Mouse (Mus musculus) heart, adult 2 months (tissue): Measurements from ENCODE around the gene Etfb. TPM values are rescaled to one million over a fixed set of nuclear protein-coding genes. Genes with fewer than 3 reads are reported as not detected.

Experiments used
- DNase-seq, 2 experiments: peaks; one replicate each; pipeline ENCODE4 v3.0.0; 2021
- H3K27ac ChIP-seq: fragments of 200-600 bp; 2 replicates; pipeline ENCODE4 v1.8.1; 2022
- H3K27me3 ChIP-seq: fragments of 200-500 bp; 2 replicates; pipeline ENCODE4 v1.6.1; 2012; ENCODE audit warnings: mild to moderate bottlenecking, low read length, inconsistent platforms, mixed read lengths; ENCODE audit not compliant: control insufficient read depth, insufficient read depth
- H3K36me3 ChIP-seq: fragments of 200-500 bp; 2 replicates; pipeline ENCODE4 v1.6.1; 2012; ENCODE audit warnings: low read length, inconsistent platforms; ENCODE audit not compliant: control insufficient read depth, insufficient read depth
- H3K4me1 ChIP-seq: fragments of 200-500 bp; 2 replicates; pipeline ENCODE4 v1.6.1; 2011; ENCODE audit warnings: low read length; ENCODE audit not compliant: control insufficient read depth, insufficient read depth
- H3K4me3 ChIP-seq: fragments of 200-600 bp; 2 replicates; pipeline ENCODE4 v1.8.1; 2022
- H3K79me2 ChIP-seq: fragments of 200-500 bp; replicated peaks from 2 replicates; pipeline ENCODE4 v1.6.1; 2012; ENCODE audit warnings: mild to moderate bottlenecking, inconsistent platforms, low read length, moderate library complexity, mixed read lengths; ENCODE audit not compliant: control insufficient read depth, insufficient read depth
- H3K9ac ChIP-seq: fragments of 200-500 bp; 2 replicates; pipeline ENCODE4 v1.6.1; 2012; ENCODE audit warnings: low read depth, mild to moderate bottlenecking, control low read depth, inconsistent platforms, low read length, mixed read lengths
- CTCF ChIP-seq: fragments of 200-600 bp; IDR thresholded peaks from 2 replicates; pipeline ENCODE4 v1.8.1; 2022; ENCODE audit warnings: antibody characterized with exemption, mild to moderate bottlenecking, moderate library complexity
- POLR2A ChIP-seq: fragments of 200-500 bp; IDR thresholded peaks from 2 replicates; pipeline ENCODE4 v1.6.1; 2011; ENCODE audit warnings: mild to moderate bottlenecking, low read depth, low read length, control low read depth; ENCODE audit not compliant: insufficient read depth
- WGBS: fragments of 180-500 bp; shearing (Covaris S2); methylation state at CpG from one replicate; pipeline ENCODE4 v1.1.7; 2018; 5-methylcytosine and 5-hydroxymethylcytosine counted together
- intact Hi-C: fragments of 180-260 bp; cut with DNase I; formaldehyde crosslinking; loops from one replicate; pipeline ENCODE4 v1.15.1; 2025
- microRNA-seq, 2 experiments: library from miRNA; unstranded; fragments of <30 nt; microRNA quantifications; one replicate each; pipeline ENCODE4 v1.2.0; 2021
- polyA plus RNA-seq: library from polyadenylated mRNA; depleted of rRNA; stranded (reverse); fragments of >200 nt; gene quantifications from 2 replicates; pipeline ENCODE4 v1.2.3, GENCODE M21; 2012; rRNA removed
- total RNA-seq, 2 experiments: library from RNA; stranded (reverse); gene quantifications; 2 replicates each; pipeline ENCODE4 v1.2.3; 2021

The Etfb gene
- total and polyA plus RNA-seq, 3 experiments, result 731 to 1,384 (median 1,250) TPM

DNA sequence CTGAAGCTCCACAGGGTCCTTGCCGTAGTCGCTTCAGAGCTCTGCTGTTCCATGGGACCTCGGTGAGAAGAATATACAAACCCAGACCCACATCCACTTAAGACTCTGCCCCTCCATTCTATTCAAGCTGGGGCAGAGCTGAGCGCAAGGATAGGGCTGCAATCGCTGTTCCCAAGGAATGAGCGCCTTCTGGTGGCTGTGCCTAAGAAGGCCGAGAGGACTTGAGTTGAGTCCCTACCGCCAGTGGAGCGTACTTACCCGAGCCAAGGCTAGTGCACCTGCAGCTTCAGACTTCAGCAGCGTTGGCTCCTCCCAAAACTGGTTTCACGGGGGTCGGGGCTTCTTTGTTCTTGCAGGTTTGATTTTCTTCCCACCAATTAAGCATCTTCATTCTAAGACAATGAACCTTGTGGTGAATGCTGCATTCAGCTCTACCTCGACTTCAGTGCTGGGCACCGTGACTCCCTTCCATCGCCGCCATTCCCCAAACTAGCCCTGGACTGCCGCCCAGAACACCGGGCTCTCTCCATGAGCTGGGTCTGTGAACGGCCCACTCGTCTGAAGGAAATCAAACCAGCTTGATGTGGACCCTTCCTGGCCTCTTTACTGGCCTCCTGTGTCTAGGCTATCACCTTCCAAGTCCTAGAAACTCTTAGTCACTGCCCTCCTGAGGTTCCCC lies 51.6 kb downstream of the Etfb start:
- DNase-seq, result no peak
- Histone ChIP-seq H3K4me1 (no peaks in the 10 kb centered on the region), H3K79me2 (no peaks in the 10 kb centered on the region), H3K27me3 (no peaks in the 10 kb centered on the region), H3K27ac (no peak overlapping the region), H3K9ac (no peak overlapping the region), H3K4me3 (no peak overlapping the region), H3K36me3 (no peaks in the 10 kb centered on the region)
- intact Hi-C loops, result no loop called here
- TF ChIP-seq CTCF, result peak; percentile 58
- no peak for TF ChIP-seq POLR2A
- 18% methylated on average over 21 of the region's 21 CpGs for WGBS

Small RNAs within 50 kb of the gene (microRNA-seq; reads per million reads assigned to microRNA genes)
- gene Mir7051, result 3.4 to 6.2 reads per million in 2 experiments

Other genes starting within 250 kb of the Etfb start
- 10 to 100 TPM; 11.5 to 15.1 TPM for gene Zfp715, start 130.8 kb upstream of the Etfb start, total RNA-seq
- 6.6 and 11.0 TPM in 2 replicates for gene Zfp715, start 130.8 kb upstream of the Etfb start, polyA plus RNA-seq
- gene Siglecf, start 92.7 kb upstream of the Etfb start, total RNA-seq, result not detected
- gene Siglecf, start 92.7 kb upstream of the Etfb start, polyA plus RNA-seq, result 0.14 and 0.20 TPM in 2 replicates
- under 1 TPM; 0.18 to 0.50 TPM for gene Siglecg, start 35.9 kb upstream of the Etfb start, total RNA-seq
- gene Siglecg, start 35.9 kb upstream of the Etfb start, polyA plus RNA-seq, result 2.0 and 3.2 TPM in 2 replicates
- not detected for gene Lim2, start 16.4 kb upstream of the Etfb start, total RNA-seq
- gene Lim2, start 16.4 kb upstream of the Etfb start, polyA plus RNA-seq, result not detected in 2 replicates
- not detected for gene Nkg7, start 7.0 kb upstream of the Etfb start, total RNA-seq
- 1.6 and 4.9 TPM in 2 replicates for gene Nkg7, start 7.0 kb upstream of the Etfb start, polyA plus RNA-seq
- gene Cldnd2, start 3.3 kb upstream of the Etfb start, total RNA-seq, result not detected
- gene Cldnd2, start 3.3 kb upstream of the Etfb start, polyA plus RNA-seq, result not detected in 2 replicates
- under 1 TPM; 0.73 to 0.82 TPM for gene Gm45233, start within 50 bp of the Etfb start, total RNA-seq
- 2.2 and 4.7 TPM in 2 replicates for gene Gm45233, start within 50 bp of the Etfb start, polyA plus RNA-seq
- 1 to 10 TPM; 1.0 to 1.1 TPM for gene Vsig10l, start 19.1 kb downstream of the Etfb start, total RNA-seq
- 3.0 TPM in 2 replicates for gene Vsig10l, start 19.1 kb downstream of the Etfb start, polyA plus RNA-seq
- gene Iglon5, start 46.0 kb downstream of the Etfb start, total RNA-seq, result under 1 TPM; 0.14 to 0.16 TPM
- 0.56 and 0.78 TPM in 2 replicates for gene Iglon5, start 46.0 kb downstream of the Etfb start, polyA plus RNA-seq
- not detected for gene 4931406B18Rik, start 61.9 kb downstream of the Etfb start, total RNA-seq
- not detected in 2 replicates for gene 4931406B18Rik, start 61.9 kb downstream of the Etfb start, polyA plus RNA-seq
- gene Cd33, start 100.3 kb downstream of the Etfb start, total RNA-seq, result 1 to 10 TPM; 2.4 to 3.5 TPM
- 7.6 and 7.9 TPM in 2 replicates for gene Cd33, start 100.3 kb downstream of the Etfb start, polyA plus RNA-seq
- gene Zfp658, start 118.2 kb downstream of the Etfb start, total RNA-seq, result under 1 TPM; 0.86 to 0.93 TPM
- gene Zfp658, start 118.2 kb downstream of the Etfb start, polyA plus RNA-seq, result 0.70 and 1.0 TPM in 2 replicates
- gene Zfp719, start 135.5 kb downstream of the Etfb start, total RNA-seq, result 1 to 10 TPM; 3.8 to 5.9 TPM
- gene Zfp719, start 135.5 kb downstream of the Etfb start, polyA plus RNA-seq, result 1.4 and 3.3 TPM in 2 replicates
- not detected for gene Zfp819, start 163.1 kb downstream of the Etfb start, total RNA-seq
- gene Zfp819, start 163.1 kb downstream of the Etfb start, polyA plus RNA-seq, result not detected in 2 replicates
- gene Ceacam18, start 190.6 kb downstream of the Etfb start, total RNA-seq, result not detected
- not detected in 2 replicates for gene Ceacam18, start 190.6 kb downstream of the Etfb start, polyA plus RNA-seq
- 1 to 10 TPM; 1.6 to 1.9 TPM for gene Siglece, start 216.1 kb downstream of the Etfb start, total RNA-seq
- gene Siglece, start 216.1 kb downstream of the Etfb start, polyA plus RNA-seq, result 1.7 and 2.1 TPM in 2 replicates
- 1 to 10 TPM; 3.1 to 3.2 TPM for gene Ctu1, start 227.9 kb downstream of the Etfb start, total RNA-seq
- gene Ctu1, start 227.9 kb downstream of the Etfb start, polyA plus RNA-seq, result 2.5 and 3.2 TPM in 2 replicates
- gene Klk14, start 246.3 kb downstream of the Etfb start, total RNA-seq, result under 1 TPM in 1 of 2 experiments, not detected in 1; 0.30 TPM
- gene Klk14, start 246.3 kb downstream of the Etfb start, polyA plus RNA-seq, result 0.44 and 0.45 TPM in 2 replicates